Mouse (Mus musculus): ENCODE data around the gene Foxred1. TPM values are rescaled to one million over a fixed set of nuclear protein-coding genes. Genes with fewer than 3 reads are reported as not detected.

The Foxred1 gene
- polyA plus RNA-seq (2014; fragmentation: Illumina TruSeq; extraction: RNeasy Lipid Tissue Mini Kit (QIAGEN cat#74804)), result 5.5 TPM

GRCm38 (mm10) chr9:35210542-35211474 is at the start of gene Foxred1:
Gene Foxred1 (minus strand): TSS chr9:35211055.

GRCm38 (mm10) chr9:35199772-35200471 is 10.9 kb downstream of the Foxred1 start, which contains the start of the genes Srpr and Tirap:
Gene Srpr (plus strand): TSS chr9:35200175.
Gene Tirap (minus strand): TSS chr9:35200291.

GRCm38 (mm10) chr9:35175251-35176123 is 35.4 kb downstream of the Foxred1 start, which contains the start of gene Dcps:
Gene Dcps (minus strand): TSS chr9:35176061.

Other genes starting within 250 kb of the Foxred1 start
- gene St3gal4, start 91.8 kb downstream of the Foxred1 start, polyA plus RNA-seq (2014; fragmentation: Illumina TruSeq; extraction: RNeasy Lipid Tissue Mini Kit (QIAGEN cat#74804)), result 348 TPM
- 12.6 TPM for gene Dcps, start 35.0 kb downstream of the Foxred1 start, polyA plus RNA-seq (2014; fragmentation: Illumina TruSeq; extraction: RNeasy Lipid Tissue Mini Kit (QIAGEN cat#74804))
- 269 TPM for gene Srpr, start 10.9 kb downstream of the Foxred1 start, polyA plus RNA-seq (2014; fragmentation: Illumina TruSeq; extraction: RNeasy Lipid Tissue Mini Kit (QIAGEN cat#74804))
- 16.5 TPM for gene Tirap, start 10.8 kb downstream of the Foxred1 start, polyA plus RNA-seq (2014; fragmentation: Illumina TruSeq; extraction: RNeasy Lipid Tissue Mini Kit (QIAGEN cat#74804))
- 26.8 TPM for gene Fam118b, start 56.8 kb upstream of the Foxred1 start, polyA plus RNA-seq (2014; fragmentation: Illumina TruSeq; extraction: RNeasy Lipid Tissue Mini Kit (QIAGEN cat#74804))
- gene Rpusd4, start 56.8 kb upstream of the Foxred1 start, polyA plus RNA-seq (2014; fragmentation: Illumina TruSeq; extraction: RNeasy Lipid Tissue Mini Kit (QIAGEN cat#74804)), result 5.7 TPM
- 40.4 TPM for gene Cdon, start 210.1 kb upstream of the Foxred1 start, polyA plus RNA-seq (2014; fragmentation: Illumina TruSeq; extraction: RNeasy Lipid Tissue Mini Kit (QIAGEN cat#74804))

Measured in ovary, adult 10 weeks (tissue).